In the genomic region with DNA sequence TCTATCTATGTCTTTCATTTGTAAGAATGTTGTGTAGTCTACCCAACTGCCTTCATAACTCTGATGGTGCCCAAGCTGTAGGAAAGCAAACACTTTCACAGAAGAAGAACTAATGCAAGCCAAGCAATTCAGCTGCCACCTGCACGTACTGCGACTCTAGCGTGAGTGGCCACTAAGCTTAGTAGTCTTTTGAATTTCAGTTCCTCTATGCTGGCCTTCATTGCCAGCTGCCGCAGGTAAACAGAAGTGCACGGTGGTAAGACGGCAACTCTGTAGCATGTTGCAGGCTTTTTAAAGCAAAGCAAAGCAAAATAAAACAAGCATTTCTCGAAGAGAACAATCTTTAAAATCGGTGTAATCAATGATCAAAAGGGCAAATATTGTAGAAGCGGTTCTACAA, we compare ENCODE assay signal across 26 mouse cellular contexts.
DNase-seq lines count a peak whose midpoint lies in the region; ATAC-seq and TF ChIP-seq lines count a peak whose summit lies in the region.
"Had no signal": no experiment of that assay in that cellular context is flagged by ENCODE, and none has a peak within 500 bp of the region (broad histone marks: within the 10 kb centered on the region; RNA-seq: fewer than 3 reads in every experiment).

No protein-coding gene starts in this region.

- no peak overlapping the region for H3K27ac ChIP-seq in CH12.LX (ENCODE audit: insufficient read depth, low read depth)
- 0 out of 2 replicates have a peak overlapping the region, but pooled peaks have one; percentile 53 for H3K27ac ChIP-seq in hindbrain, embryonic 12.5 days
- no peak overlapping the region for H3K27ac ChIP-seq in midbrain, embryonic 11.5 days (ENCODE audit: low read depth, low read length)
- H3K27ac ChIP-seq in neural tube, embryonic 12.5 days, result 0 out of 2 replicates have a peak overlapping the region, but pooled peaks have one; percentile 7
- no peak overlapping the region for H3K27ac ChIP-seq in intestine, postnatal 0 days (ENCODE audit: low read depth, low read length)
- H3K27ac ChIP-seq: layer of hippocampus, adult 2 months; limb, embryonic 12.5 days had no signal

- TF ChIP-seq POLR2A in CH12.LX (IDR thresholded peaks at IDR 0.05; ENCODE audit: low read depth, low read length), result no peak

- no peaks in the 10 kb centered on the region for H3K27me3 ChIP-seq in CH12.LX (replicated peaks)
- H3K27me3 ChIP-seq in hindbrain, embryonic 12.5 days, result no peaks in the 10 kb centered on the region
- H3K27me3 ChIP-seq in midbrain, embryonic 11.5 days (ENCODE audit: control insufficient read depth, insufficient read depth, low read length), result no peaks in the 10 kb centered on the region
- no peaks in the 10 kb centered on the region for H3K27me3 ChIP-seq in neural tube, embryonic 12.5 days (replicated peaks)
- H3K27me3 ChIP-seq in intestine, postnatal 0 days (replicated peaks; ENCODE audit: control insufficient read depth, insufficient read depth, low read length), result no peaks in the 10 kb centered on the region
- H3K27me3 ChIP-seq: limb, embryonic 12.5 days had no signal

- H3K79me2 ChIP-seq in CH12.LX (replicated peaks; ENCODE audit: control insufficient read depth, extremely low read depth, insufficient read depth, poor library complexity, severe bottlenecking), result no peaks in the 10 kb centered on the region

- dilution Hi-C loops in CH12.LX (cut with MboI; ENCODE audit: extremely low pct_ligation_motif_present, extremely low pct_unique_long_range_greater_than_20kb, low sequenced_read_pairs), result no loop called here

- H3K9ac ChIP-seq in CH12.LX (ENCODE audit: insufficient read depth, low read depth), result no peak overlapping the region
- no peak overlapping the region for H3K9ac ChIP-seq in hindbrain, embryonic 12.5 days
- H3K9ac ChIP-seq in midbrain, embryonic 11.5 days (ENCODE audit: low read length), result no peak overlapping the region
- no peak overlapping the region for H3K9ac ChIP-seq in neural tube, embryonic 12.5 days
- no peak overlapping the region for H3K9ac ChIP-seq in intestine, postnatal 0 days (ENCODE audit: low read depth, low read length)
- H3K9ac ChIP-seq: limb, embryonic 12.5 days had no signal

- peaks cover 0 to 23% of the 10 kb centered on the region in 2 experiments; a peak in 2 of 4 replicates for H3K4me1 ChIP-seq in CH12.LX (ENCODE audit: control insufficient read depth in 1 of 2, insufficient read depth in 2 of 2)
- peaks cover 3% of the 10 kb centered on the region; the same call in 1 of the 2 replicates for H3K4me1 ChIP-seq in hindbrain, embryonic 12.5 days
- no peaks in the 10 kb centered on the region for H3K4me1 ChIP-seq in midbrain, embryonic 11.5 days (ENCODE audit: control insufficient read depth, insufficient read depth, low read length)
- H3K4me1 ChIP-seq in neural tube, embryonic 12.5 days, result no peaks in the 10 kb centered on the region
- no peaks in the 10 kb centered on the region for H3K4me1 ChIP-seq in intestine, postnatal 0 days (replicated peaks; ENCODE audit: control insufficient read depth, insufficient read depth, low read length)
- H3K4me1 ChIP-seq: limb, embryonic 12.5 days had no signal

- 39% methylated on average over 9 of the region's 9 CpGs for WGBS in hindbrain, embryonic 12.5 days
- 65% methylated on average over 9 of the region's 9 CpGs for WGBS in midbrain, embryonic 11.5 days
- WGBS in neural tube, embryonic 12.5 days, result 35% methylated on average over 9 of the region's 9 CpGs
- 86% methylated on average over 9 of the region's 9 CpGs for WGBS in intestine, postnatal 0 days

- H3K4me3 ChIP-seq in CH12.LX (replicated peaks in 1 of 3; ENCODE audit: low read depth in 2 of 3, low read length in 2 of 3, poor library complexity in 1 of 3), result no peak overlapping the region
- H3K4me3 ChIP-seq in hindbrain, embryonic 12.5 days, result no peak overlapping the region
- no peak overlapping the region for H3K4me3 ChIP-seq in midbrain, embryonic 11.5 days (ENCODE audit: low read depth, low read length)
- H3K4me3 ChIP-seq in neural tube, embryonic 12.5 days, result no peak overlapping the region
- H3K4me3 ChIP-seq in intestine, postnatal 0 days (ENCODE audit: low read depth, low read length), result no peak overlapping the region
- H3K4me3 ChIP-seq: layer of hippocampus, adult 2 months; limb, embryonic 12.5 days had no signal

- peak overlapping the region; percentile 45; the same call in 1 of the 2 replicates for H3K4me2 ChIP-seq in CH12.LX (ENCODE audit: insufficient read depth, low read depth, poor library complexity, severe bottlenecking)
- peak overlapping the region; percentile 36 for H3K4me2 ChIP-seq in hindbrain, embryonic 12.5 days (replicated peaks)
- H3K4me2 ChIP-seq in midbrain, embryonic 11.5 days, result peak overlapping the region; percentile 17; the same call in 1 of the 2 replicates
- H3K4me2 ChIP-seq in neural tube, embryonic 12.5 days (replicated peaks), result peak overlapping the region; percentile 41
- H3K4me2 ChIP-seq in intestine, postnatal 0 days (replicated peaks; ENCODE audit: low read depth), result no peak overlapping the region
- H3K4me2 ChIP-seq: heart, embryonic 11.5 days; limb, embryonic 12.5 days; liver, embryonic 11.5 days had no signal

- in situ Hi-C loops in CH12.LX (cut with MboI; ENCODE audit: low pct_ligation_motif_present, low pct_unique_long_range_greater_than_20kb, low sequenced_read_pairs), result no loop called here

- ATAC-seq in hindbrain, embryonic 12.5 days (ENCODE audit: low FRiP score), result no peak
- no peak for ATAC-seq in midbrain, embryonic 11.5 days (ENCODE audit: low FRiP score)
- ATAC-seq in neural tube, embryonic 12.5 days (ENCODE audit: low FRiP score, low read depth), result peak; percentile 72
- no peak for ATAC-seq in intestine, postnatal 0 days
- ATAC-seq: forebrain, embryonic 14.5 days had no signal

- no peak for TF ChIP-seq RAD21 in CH12.LX (IDR thresholded peaks at IDR 0.05; ENCODE audit: low read depth, low read length)

- DNase-seq in CH12.LX (ENCODE audit: extremely low read depth), result peak; percentile 58
- DNase-seq in midbrain, embryonic 11.5 days (ENCODE audit: low spot score, missing footprints), result no peak
- no peak for DNase-seq in gastrocnemius, adult 18-20 months (ENCODE audit: low spot score)
- DNase-seq in kidney, postnatal 14 days, result no peak
- no peak for DNase-seq in left cerebral cortex, postnatal 14 days (ENCODE audit: low spot score in 2 of 2)
- DNase-seq: adrenal gland, adult 8-10 months; B cell, adult 2 months; cerebellum, adult 2 months; cerebellum, postnatal 25 days; gastrocnemius, postnatal 10 days; kidney, adult 18-20 months; layer of hippocampus, postnatal 36 days; lung, adult 18-20 months; lung, postnatal 10 days; right cerebral cortex, adult 18-20 months; right cerebral cortex, postnatal 4 days; thymus, adult 18-20 months; thymus, postnatal 4 days had no signal

- TF ChIP-seq CTCF in CH12.LX (conservative IDR thresholded peaks at IDR 0.05 in 1 of 2, IDR thresholded peaks at IDR 0.05 in 1 of 2; ENCODE audit: low read depth in 2 of 2, low read length in 2 of 2), result no peak
- TF ChIP-seq CTCF in intestine, postnatal 0 days (IDR thresholded peaks at IDR 0.05; ENCODE audit: low read depth), result no peak

- H3K9me3 ChIP-seq in CH12.LX (replicated peaks; ENCODE audit: low read length), result no peaks in the 10 kb centered on the region
- H3K9me3 ChIP-seq in hindbrain, embryonic 12.5 days (replicated peaks), result no peaks in the 10 kb centered on the region
- no peaks in the 10 kb centered on the region for H3K9me3 ChIP-seq in midbrain, embryonic 11.5 days (ENCODE audit: control insufficient read depth, low read length)
- H3K9me3 ChIP-seq in neural tube, embryonic 12.5 days, result no peaks in the 10 kb centered on the region
- no peaks in the 10 kb centered on the region for H3K9me3 ChIP-seq in intestine, postnatal 0 days (ENCODE audit: control insufficient read depth)
- H3K9me3 ChIP-seq: limb, embryonic 12.5 days had no signal

- intact Hi-C loops in left cerebral cortex, postnatal 14 days (cut with DNase I), result no loop called here

- TF ChIP-seq EP300 in CH12.LX (IDR thresholded peaks at IDR 0.05; ENCODE audit: low read length), result peak; percentile 90

- no peaks in the 10 kb centered on the region for H3K36me3 ChIP-seq in CH12.LX (replicated peaks in 1 of 2; ENCODE audit: control insufficient read depth in 1 of 2, insufficient read depth in 1 of 2, low read length in 1 of 2)
- no peaks in the 10 kb centered on the region for H3K36me3 ChIP-seq in hindbrain, embryonic 12.5 days
- no peaks in the 10 kb centered on the region for H3K36me3 ChIP-seq in midbrain, embryonic 11.5 days (ENCODE audit: control insufficient read depth, insufficient read depth, low read length)
- H3K36me3 ChIP-seq in neural tube, embryonic 12.5 days, result no peaks in the 10 kb centered on the region
- no peaks in the 10 kb centered on the region for H3K36me3 ChIP-seq in intestine, postnatal 0 days (ENCODE audit: control insufficient read depth, insufficient read depth)
- H3K36me3 ChIP-seq: limb, embryonic 12.5 days had no signal

TF ChIP-seq in CH12.LX, 34 proteins besides CTCF, POLR2A, EP300 and RAD21 (continues in another document):
- peak; percentile 75 for TF ChIP-seq TCF12 (IDR thresholded peaks at IDR 0.05; ENCODE audit: low read depth, low read length)
- no peak for TF ChIP-seq KAT2A (IDR thresholded peaks at IDR 0.05; ENCODE audit: insufficient replicate concordance, low read length)
- TF ChIP-seq POLR2AphosphoS2 (IDR thresholded peaks at IDR 0.05; ENCODE audit: low read depth, low read length), result no peak
- TF ChIP-seq UBTF (IDR thresholded peaks at IDR 0.05; ENCODE audit: low read depth, low read length), result no peak
- TF ChIP-seq HCFC1 (IDR thresholded peaks at IDR 0.05; ENCODE audit: low read depth, low read length), result no peak
- TF ChIP-seq MAFK (IDR thresholded peaks at IDR 0.05; ENCODE audit: insufficient replicate concordance, low read length), result peak; percentile 87
- TF ChIP-seq ZNF384 (IDR thresholded peaks at IDR 0.05; ENCODE audit: low read depth, low read length), result no peak
- TF ChIP-seq NELFE (IDR thresholded peaks at IDR 0.05; ENCODE audit: low read depth, low read length), result no peak
- TF ChIP-seq MAX (IDR thresholded peaks at IDR 0.05; ENCODE audit: low read length), result no peak
- TF ChIP-seq MXI1 (IDR thresholded peaks at IDR 0.05; ENCODE audit: low read depth, low read length), result 0 out of 2 replicates have a peak, but pooled peaks have one; percentile 16
- TF ChIP-seq PAX5 (IDR thresholded peaks at IDR 0.05; ENCODE audit: low read length), result no peak
- peak; percentile 92 for TF ChIP-seq BHLHE40 (IDR thresholded peaks at IDR 0.05; ENCODE audit: low read depth, low read length)
- no peak for TF ChIP-seq ELF1 (IDR thresholded peaks at IDR 0.05; ENCODE audit: low read depth, low read length)
- no peak for TF ChIP-seq NRF1 (IDR thresholded peaks at IDR 0.05; ENCODE audit: low read depth, low read length)
- no peak for TF ChIP-seq USF1 (IDR thresholded peaks at IDR 0.05; ENCODE audit: low read depth, low read length)
- TF ChIP-seq ETS1 (conservative IDR thresholded peaks at IDR 0.05; ENCODE audit: low read depth, low read length), result peak; percentile 81
- TF ChIP-seq RCOR1 (conservative IDR thresholded peaks at IDR 0.05; ENCODE audit: low read depth, low read length), result no peak
- TF ChIP-seq IRF4 (IDR thresholded peaks at IDR 0.05; ENCODE audit: low read depth, low read length), result peak; percentile 91
- TF ChIP-seq MAZ (IDR thresholded peaks at IDR 0.05; ENCODE audit: low read depth, low read length), result no peak

Comparison
In these comparisons a context has a peak if more than half of its experiments do, and no peak if none do; other contexts are left out.
1. H3K27ac ChIP-seq: peak in hindbrain, embryonic 12.5 days (single experiment) and neural tube, embryonic 12.5 days (single experiment); none in CH12.LX (single experiment), midbrain, embryonic 11.5 days (single experiment) and intestine, postnatal 0 days (single experiment).